Mouse (Mus musculus) CH12.LX (cell line): ENCODE data around the gene Synpo2l.

ENCODE experiments used
- CHD2 ChIP-seq: IDR thresholded peaks from 2 replicates; pipeline ENCODE4 v1.6.1; 2011; ENCODE audit warnings: low read length, improper control_type of control experiment
- CTCF ChIP-seq, 2 experiments: IDR thresholded peaks in 1 of 2; conservative IDR thresholded peaks in 1 of 2; 2 replicates each; pipeline ENCODE4 v1.5.1; 2011 to 2012; ENCODE audit warnings: low read depth in 2 of 2, low read length in 2 of 2, improper control_type of control experiment in 1 of 2, inconsistent platforms in 1 of 2, mild to moderate bottlenecking in 1 of 2, moderate library complexity in 1 of 2
- JUND ChIP-seq: conservative IDR thresholded peaks from 2 replicates; pipeline ENCODE4 v1.6.1; 2011; ENCODE audit warnings: low read depth, low read length, improper control_type of control experiment
- KAT2A ChIP-seq: IDR thresholded peaks from 2 replicates; pipeline ENCODE4 v1.6.1; 2012; ENCODE audit warnings: low read length, improper control_type of control experiment, inconsistent platforms; ENCODE audit not compliant: insufficient replicate concordance

GRCm38 (mm10) chr14:20638702-20639101, 29.5 kb downstream of the Synpo2l start:
- TF ChIP-seq CHD2 (no peak), KAT2A (no peak), JUND (no peak), CTCF (conservative IDR thresholded peaks at IDR 0.05 in 1 of 2, IDR thresholded peaks at IDR 0.05 in 1 of 2; ENCODE audit: low read depth in 2 of 2, low read length in 2 of 2) (no peak)
